Mouse (Mus musculus) embryonic facial prominence, embryonic 10.5 days (tissue): ENCODE measurements around the gene Rara. TPM values are rescaled to one million over a fixed set of nuclear protein-coding genes. Genes with fewer than 3 reads are reported as not detected.
"Not testable (repeated sequence)": the region's sequence is repeated elsewhere in the genome, so short reads cannot be mapped to it uniquely, and the experiment has no call there.

ENCODE experiments used
- DNase-seq: peaks from one replicate; pipeline ENCODE4 v3.0.0-alpha.2; 2017; ENCODE audit warnings: low spot score
- H3K27ac ChIP-seq: fragments of 300-500 bp; sonication (generic); replicated peaks from 2 replicates; pipeline ENCODE4 v1.5.1; 2016; ENCODE audit warnings: mild to moderate bottlenecking
- H3K27me3 ChIP-seq: fragments of 300-500 bp; sonication (generic); replicated peaks from 2 replicates; pipeline ENCODE4 v1.6.1; 2016; ENCODE audit warnings: low read depth, mild to moderate bottlenecking; ENCODE audit not compliant: poor library complexity, severe bottlenecking
- H3K36me3 ChIP-seq: fragments of 300-500 bp; sonication (generic); replicated peaks from 2 replicates; pipeline ENCODE4 v1.6.1; 2016; ENCODE audit warnings: mild to moderate bottlenecking, moderate library complexity
- H3K4me1 ChIP-seq: fragments of 300-500 bp; sonication (generic); 2 replicates; pipeline ENCODE4 v1.6.1; 2016
- H3K4me3 ChIP-seq: fragments of 300-500 bp; sonication (generic); 2 replicates; pipeline ENCODE4 v1.5.1; 2016; ENCODE audit warnings: mild to moderate bottlenecking, moderate library complexity
- H3K9me3 ChIP-seq: fragments of 300-500 bp; sonication (generic); 2 replicates; pipeline ENCODE4 v1.6.1; 2016; ENCODE audit warnings: mild to moderate bottlenecking
- WGBS: fragments of 180-500 bp; shearing (Covaris S2); methylation state at CpG from one replicate; pipeline ENCODE4 v1.1.7; 2016; 5-methylcytosine and 5-hydroxymethylcytosine counted together
- polyA plus RNA-seq: library from polyadenylated mRNA; unstranded; fragments of >200 nt; fragmentation: Nextera tagmentation; extraction: Ambion mirVana; gene quantifications from 2 replicates; pipeline ENCODE4 v1.2.1, GENCODE M21; 2016

Gene Rara
- polyA plus RNA-seq, 1 experiment from 2014 or later = 35.6 TPM

DNA sequence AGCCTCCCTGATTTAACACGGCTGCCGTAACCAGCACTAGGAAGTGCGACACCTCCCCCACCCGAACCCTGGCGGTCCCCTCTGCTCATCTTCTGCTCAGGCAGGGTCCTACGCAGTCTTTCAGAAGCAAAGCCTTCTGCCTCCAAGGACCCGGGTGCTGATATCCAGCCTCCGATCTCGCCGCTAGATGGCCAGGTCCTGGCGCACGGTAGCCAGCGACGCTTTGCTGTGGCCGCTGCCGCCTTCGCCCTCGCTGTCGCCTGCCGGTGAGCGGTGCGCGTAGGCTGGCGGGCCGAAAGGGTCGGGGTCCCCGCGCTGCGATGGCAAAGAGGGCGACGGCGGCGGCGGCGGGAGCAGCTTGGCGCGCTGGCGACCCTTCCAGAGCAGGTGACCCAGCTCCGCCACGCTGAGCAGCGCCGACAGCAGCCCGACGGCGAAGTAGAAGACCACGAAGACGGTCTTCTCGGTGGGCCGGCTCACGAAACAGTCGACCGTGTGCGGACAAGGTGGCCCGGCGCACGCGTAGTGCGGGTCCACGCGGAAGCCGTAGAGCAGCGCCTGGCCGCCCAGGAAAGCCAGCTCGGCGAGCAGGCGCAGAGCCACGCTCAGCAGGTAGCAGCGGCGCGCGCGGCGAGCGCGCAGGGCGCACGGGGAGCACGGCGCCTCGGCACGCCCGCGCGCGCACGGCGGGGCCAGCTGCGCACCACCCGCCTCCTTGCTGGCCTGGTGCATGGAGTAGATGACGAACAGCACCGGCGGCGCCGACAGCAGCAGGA is 54.6 kb downstream of the Rara start:
- peak overlapping the region; percentile 70 for H3K4me3 ChIP-seq
- peaks cover 54% of the 10 kb centered on the region for H3K27me3 ChIP-seq
- H3K9me3 ChIP-seq = no peaks in the 10 kb centered on the region
- peaks cover 31% of the 10 kb centered on the region for H3K4me1 ChIP-seq
- H3K27ac ChIP-seq = peak overlapping the region; percentile 79
- peak; percentile 86 for DNase-seq
- WGBS = under 1% methylated on average over 94 of the region's 94 CpGs
- no peaks in the 10 kb centered on the region for H3K36me3 ChIP-seq

DNA sequence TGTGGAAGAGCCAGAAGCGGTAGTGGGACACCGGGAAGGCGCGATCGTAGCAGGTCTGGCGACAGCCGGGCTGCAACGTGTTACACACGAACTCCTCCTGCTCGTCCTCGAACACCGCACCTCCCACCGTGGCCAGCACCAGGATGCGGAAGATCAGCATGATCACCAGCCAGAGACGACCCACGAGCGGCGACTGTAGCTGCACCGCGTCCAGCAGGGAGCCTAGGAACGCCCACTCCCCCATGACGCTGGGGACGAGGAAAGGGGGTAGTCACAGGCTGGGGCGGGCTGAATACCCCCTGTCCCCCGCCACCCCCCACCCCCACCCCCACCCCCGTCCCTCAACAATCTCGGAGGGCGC is 55.1 kb downstream of the Rara start, which contains the start of gene Gjd3:
Gene Gjd3, minus strand, starts transcription at position 244 of the 361 bp plus-strand sequence.
- H3K27ac ChIP-seq = peak within 1 kb of the TSS; percentile 79
- peaks cover 31% of the 10 kb centered on the region for H3K4me1 ChIP-seq
- no peaks in the 10 kb centered on the region for H3K9me3 ChIP-seq
- under 1% methylated on average over 28 of the region's 28 CpGs for WGBS
- peak within 1 kb of the TSS; percentile 70 for H3K4me3 ChIP-seq
- DNase-seq = no peak
- peaks cover 54% of the 10 kb centered on the region for H3K27me3 ChIP-seq
- peaks cover 3% of the 10 kb centered on the region for H3K36me3 ChIP-seq

DNA sequence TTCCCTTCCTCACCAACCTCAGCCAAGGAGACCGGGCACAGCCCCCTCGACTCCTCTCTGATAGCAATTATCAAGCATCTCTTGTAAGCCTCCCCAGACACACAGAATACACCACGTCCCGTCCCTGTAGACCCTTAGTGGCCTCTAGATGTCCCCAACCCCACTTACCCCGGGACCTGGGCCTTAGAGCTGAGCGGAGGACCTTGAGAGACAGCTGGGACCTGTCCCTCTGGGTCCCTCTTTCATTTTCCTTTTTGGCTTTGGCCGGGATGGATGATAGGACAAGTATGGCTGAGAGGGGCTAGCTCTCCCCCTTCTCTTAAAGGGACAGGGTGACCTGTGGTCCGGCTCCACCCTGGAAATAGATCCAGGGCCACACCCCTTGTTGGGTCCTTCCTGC is 55.9 kb downstream of the Rara start:
- no peaks in the 10 kb centered on the region for H3K9me3 ChIP-seq
- peaks cover 8% of the 10 kb centered on the region for H3K36me3 ChIP-seq
- no peak overlapping the region for H3K27ac ChIP-seq
- 48% methylated on average over 8 of the region's 8 CpGs for WGBS
- H3K27me3 ChIP-seq = peaks cover 54% of the 10 kb centered on the region
- H3K4me1 ChIP-seq = peaks cover 31% of the 10 kb centered on the region
- DNase-seq = no peak
- H3K4me3 ChIP-seq = no peak overlapping the region

DNA sequence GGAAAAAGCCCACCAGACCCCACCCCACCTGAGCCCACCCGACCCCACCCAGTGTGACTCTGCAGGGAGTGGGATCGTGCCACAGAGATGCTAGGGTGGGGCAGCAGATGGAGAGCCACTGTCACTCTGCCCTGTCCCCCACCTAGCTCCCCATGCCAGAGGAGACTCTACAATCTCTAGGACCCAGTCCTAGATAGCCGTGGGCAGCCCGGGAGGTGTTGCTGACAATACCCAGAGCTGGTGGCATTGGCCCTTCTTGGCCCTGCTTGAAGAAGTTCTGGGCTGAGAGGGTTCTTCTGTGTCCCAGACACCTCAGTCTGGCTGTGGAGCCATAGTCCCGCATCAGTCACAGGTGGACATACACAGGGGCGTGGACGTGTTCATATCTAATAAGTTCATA is 57.9 kb downstream of the Rara start:
- peaks cover 31% of the 10 kb centered on the region for H3K4me1 ChIP-seq
- WGBS = 92% methylated on average over 7 of the region's 7 CpGs

DNA sequence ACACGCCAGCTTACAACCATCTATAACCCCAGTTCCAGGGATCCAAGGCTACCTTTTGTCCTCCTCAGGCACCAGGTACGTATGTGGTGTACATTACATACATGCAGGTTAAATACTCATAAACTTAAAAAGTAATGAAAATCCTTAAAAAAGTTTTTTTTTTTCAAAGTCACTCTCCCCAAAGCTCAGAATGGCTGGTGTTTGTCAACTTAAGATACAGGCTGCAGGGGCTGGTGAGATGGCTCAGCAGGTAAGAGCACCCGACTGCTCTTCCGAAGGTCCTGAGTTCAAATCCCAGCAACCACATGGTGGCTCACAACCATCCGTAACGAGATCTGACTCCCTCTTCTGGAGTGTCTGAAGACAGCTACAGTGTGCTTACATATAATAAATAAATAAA is 60.6 kb downstream of the Rara start:
- peaks cover 19% of the 10 kb centered on the region for H3K27me3 ChIP-seq
- not testable (repeated sequence) for H3K27ac ChIP-seq, H3K4me3 ChIP-seq, H3K9me3 ChIP-seq, DNase-seq
- WGBS = 94% methylated on average over 6 of the region's 6 CpGs
- H3K36me3 ChIP-seq = peaks cover 51% of the 10 kb centered on the region
- peaks cover 10% of the 10 kb centered on the region for H3K4me1 ChIP-seq

More for the DNA sequence above, 57.9 kb downstream of the Rara start:
- no peak overlapping the region for H3K27ac ChIP-seq
- H3K27me3 ChIP-seq = peaks cover 45% of the 10 kb centered on the region
- peaks cover 23% of the 10 kb centered on the region for H3K36me3 ChIP-seq
- H3K9me3 ChIP-seq = no peaks in the 10 kb centered on the region
- no peak for DNase-seq
- no peak overlapping the region for H3K4me3 ChIP-seq

DNA sequence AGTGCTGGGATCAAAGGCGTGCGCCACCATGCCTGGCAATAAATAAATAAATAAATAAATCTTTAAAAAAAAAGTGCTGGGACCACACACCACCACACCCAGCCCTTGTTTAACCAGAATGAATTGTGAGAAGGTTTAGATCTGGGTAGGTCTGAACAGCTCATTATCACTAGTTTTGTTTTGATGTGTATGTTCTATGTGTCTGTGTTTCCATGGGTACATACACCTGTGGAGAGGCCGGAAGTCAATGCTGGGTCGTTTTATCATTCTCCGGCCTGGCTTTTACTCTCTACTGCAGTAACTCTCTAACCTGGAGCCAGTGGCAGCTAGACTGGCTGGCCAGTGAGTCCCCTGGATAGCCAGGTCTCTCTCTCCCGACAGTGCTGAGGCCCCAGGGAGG is 63.2 kb downstream of the Rara start:
- Histone ChIP-seq H3K36me3 (peaks cover 77% of the 10 kb centered on the region), H3K4me3 (no peak overlapping the region), H3K27ac (no peak overlapping the region), H3K4me1 (no peaks in the 10 kb centered on the region), H3K9me3 (no peaks in the 10 kb centered on the region), H3K27me3 (no peaks in the 10 kb centered on the region)
- WGBS = 87% methylated on average over 6 of the region's 6 CpGs
- DNase-seq = no peak

DNA sequence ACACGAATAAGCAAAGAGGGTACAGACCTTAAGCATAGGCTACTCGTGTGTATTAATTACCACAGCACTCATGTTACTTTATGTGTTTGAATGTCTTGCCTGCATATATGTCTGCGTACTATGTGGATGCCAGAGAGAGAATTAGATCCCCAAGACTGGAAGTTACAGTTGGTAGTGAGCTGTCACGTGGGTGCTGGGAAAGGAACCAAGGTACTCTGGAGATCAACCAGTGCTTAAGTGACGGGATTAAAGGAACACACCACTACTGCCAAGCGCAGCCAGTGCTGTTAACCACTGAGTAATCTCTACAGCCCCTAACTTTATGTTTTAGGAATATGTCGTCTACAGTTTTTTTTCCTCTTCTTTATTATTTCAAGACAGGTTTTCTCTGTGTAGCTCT is 68.4 kb downstream of the Rara start:
- 94% methylated on average over 7 of the region's 7 CpGs for WGBS

DNA sequence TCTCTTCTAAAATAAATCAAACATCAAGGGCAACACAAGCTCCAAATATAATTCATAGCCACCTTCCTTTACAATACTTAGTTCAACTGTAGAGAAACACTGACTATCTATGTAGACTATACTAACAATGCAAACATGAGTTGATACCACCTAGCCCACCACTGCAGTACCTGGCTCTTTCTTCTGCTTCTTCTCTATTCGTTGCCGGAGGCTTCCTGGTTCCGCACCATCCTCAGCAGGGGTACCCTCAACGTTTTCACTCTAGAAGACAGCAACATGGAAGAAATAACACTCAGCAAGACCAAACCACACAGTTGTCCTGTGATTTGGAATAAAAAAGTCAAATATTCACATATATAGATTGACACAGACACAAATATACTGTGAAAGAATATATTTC is 70.0 kb downstream of the Rara start:
- H3K36me3 ChIP-seq = peaks cover 100% of the 10 kb centered on the region
- H3K4me1 ChIP-seq = no peaks in the 10 kb centered on the region
- no peaks in the 10 kb centered on the region for H3K27me3 ChIP-seq
- no peaks in the 10 kb centered on the region for H3K9me3 ChIP-seq
- no peak for DNase-seq
- 92% methylated on average over 4 of the region's 4 CpGs for WGBS
- no peak overlapping the region for H3K4me3 ChIP-seq
- H3K27ac ChIP-seq = no peak overlapping the region

More for the DNA sequence above, 68.4 kb downstream of the Rara start:
- Histone ChIP-seq H3K27ac (no peak overlapping the region), H3K4me3 (no peak overlapping the region), H3K4me1 (no peaks in the 10 kb centered on the region), H3K9me3 (no peaks in the 10 kb centered on the region), H3K36me3 (peaks cover 100% of the 10 kb centered on the region), H3K27me3 (no peaks in the 10 kb centered on the region)
- no peak for DNase-seq

DNA sequence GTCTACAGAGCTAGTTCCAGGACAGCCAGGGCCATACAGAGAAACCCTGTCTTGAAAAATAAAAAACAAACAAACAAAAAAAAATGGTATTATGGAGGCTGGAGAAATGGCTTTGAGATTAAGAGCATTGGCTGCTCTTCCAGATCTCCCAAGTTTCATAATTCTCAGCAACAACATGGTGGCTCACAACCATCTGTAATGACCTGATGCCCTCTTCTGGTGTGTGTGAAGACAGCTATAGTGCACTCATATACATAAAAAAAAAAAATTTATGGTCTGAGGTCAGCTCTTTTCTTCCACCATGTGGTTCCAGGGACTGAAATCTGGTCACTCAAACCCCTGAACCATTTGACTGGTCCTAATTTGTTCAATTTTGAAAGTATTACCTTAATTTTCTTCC is 71.2 kb downstream of the Rara start:
- DNase-seq = no peak
- Histone ChIP-seq H3K9me3 (no peaks in the 10 kb centered on the region), H3K4me3 (no peak overlapping the region), H3K36me3 (peaks cover 100% of the 10 kb centered on the region), H3K4me1 (no peaks in the 10 kb centered on the region), H3K27ac (no peak overlapping the region), H3K27me3 (no peaks in the 10 kb centered on the region)

DNA sequence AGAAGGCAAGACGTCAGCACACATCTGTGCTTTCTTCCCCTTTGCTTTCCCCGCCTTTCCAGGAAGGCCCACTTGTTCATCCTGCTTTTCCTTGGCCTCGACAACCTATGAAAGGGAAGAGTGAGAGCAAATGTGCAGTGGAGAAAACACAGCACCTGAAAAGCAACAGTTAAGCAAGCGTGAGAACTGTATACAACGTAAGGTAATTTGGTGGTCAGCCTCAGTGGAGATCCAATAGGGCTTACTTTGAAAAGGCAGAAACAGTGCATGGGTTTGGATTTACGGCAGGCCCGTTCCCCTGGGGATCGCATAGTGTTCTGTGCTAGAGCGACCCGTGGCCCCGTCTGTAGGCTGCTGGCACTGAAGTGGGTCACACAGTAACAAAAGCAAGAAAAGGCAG is 71.6 kb downstream of the Rara start:
- no peaks in the 10 kb centered on the region for H3K4me1 ChIP-seq
- H3K27ac ChIP-seq = no peak overlapping the region
- DNase-seq = no peak
- H3K9me3 ChIP-seq = no peaks in the 10 kb centered on the region
- peaks cover 100% of the 10 kb centered on the region for H3K36me3 ChIP-seq
- 91% methylated on average over 11 of the region's 11 CpGs for WGBS
- H3K4me3 ChIP-seq = no peak overlapping the region
- H3K27me3 ChIP-seq = no peaks in the 10 kb centered on the region

DNA sequence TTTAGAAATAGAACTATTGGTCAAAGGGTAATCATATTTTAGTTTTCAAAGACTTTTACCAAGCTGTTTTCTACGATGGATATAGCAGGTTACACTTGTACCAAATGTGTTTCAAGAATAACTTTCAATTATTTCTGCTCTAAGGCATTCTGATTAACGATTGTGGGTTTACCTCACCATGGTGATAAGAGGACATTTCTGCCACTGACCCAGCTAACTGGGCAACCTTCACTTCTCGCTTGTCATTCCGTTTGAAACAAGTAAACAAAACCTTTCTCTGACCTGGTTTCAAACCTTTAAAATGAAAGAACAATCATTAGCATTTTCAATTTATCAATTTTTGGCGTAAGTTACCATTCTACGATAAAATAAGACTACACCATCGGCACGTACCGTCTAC is 79.2 kb downstream of the Rara start:
- WGBS = 97% methylated on average over 9 of the region's 9 CpGs
- Histone ChIP-seq H3K27me3 (no peaks in the 10 kb centered on the region), H3K27ac (no peak overlapping the region), H3K36me3 (peaks cover 100% of the 10 kb centered on the region), H3K4me1 (no peaks in the 10 kb centered on the region), H3K4me3 (no peak overlapping the region), H3K9me3 (no peaks in the 10 kb centered on the region)
- DNase-seq = no peak

DNA sequence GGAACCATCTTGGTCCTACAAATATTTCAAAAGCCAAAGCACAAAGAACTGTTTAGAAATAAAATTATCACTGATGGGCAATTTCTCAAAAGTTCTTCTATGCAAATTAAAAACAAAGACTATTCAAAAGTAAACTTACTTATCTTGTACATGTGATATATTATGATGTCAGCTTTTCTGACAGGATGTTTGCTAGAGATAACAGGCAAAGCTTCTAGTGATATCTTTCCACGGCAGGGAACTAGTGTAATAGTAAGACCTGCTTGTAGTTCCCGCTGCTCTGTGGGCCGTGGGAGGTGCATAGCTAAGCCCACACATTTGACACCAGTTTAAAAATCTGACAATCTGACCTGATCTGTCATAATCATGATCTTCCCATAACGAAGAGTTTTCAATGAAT is 82.5 kb downstream of the Rara start:
- no peak overlapping the region for H3K27ac ChIP-seq
- no peak for DNase-seq
- 91% methylated on average over 4 of the region's 4 CpGs for WGBS
- no peaks in the 10 kb centered on the region for H3K9me3 ChIP-seq
- H3K4me3 ChIP-seq = no peak overlapping the region
- H3K4me1 ChIP-seq = no peaks in the 10 kb centered on the region
- no peaks in the 10 kb centered on the region for H3K27me3 ChIP-seq
- peaks cover 100% of the 10 kb centered on the region for H3K36me3 ChIP-seq

DNA sequence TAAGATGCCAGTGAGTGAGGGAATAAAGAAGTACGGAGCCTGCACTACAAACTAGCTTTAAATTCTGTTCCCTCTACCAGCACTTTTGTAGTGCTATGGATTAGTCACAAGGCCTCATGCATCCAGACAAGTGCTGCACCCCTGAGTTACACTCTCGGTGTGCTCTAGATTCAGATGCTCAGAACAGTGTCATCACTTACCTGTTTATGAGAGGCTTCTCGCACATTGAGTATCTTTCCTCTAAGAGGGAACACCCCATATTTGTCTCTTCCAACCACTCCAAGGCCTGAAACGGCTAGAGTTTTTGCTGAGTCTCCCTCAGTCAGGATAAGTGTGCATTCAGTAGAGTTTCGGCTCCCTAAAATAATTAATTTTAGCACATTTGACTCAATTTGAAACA is 83.1 kb downstream of the Rara start:
- Histone ChIP-seq H3K4me1 (no peaks in the 10 kb centered on the region), H3K4me3 (no peak overlapping the region), H3K27ac (no peak overlapping the region), H3K27me3 (no peaks in the 10 kb centered on the region), H3K9me3 (no peaks in the 10 kb centered on the region), H3K36me3 (peaks cover 100% of the 10 kb centered on the region)
- WGBS = 95% methylated on average over 5 of the region's 5 CpGs
- DNase-seq = no peak
